In the genomic region with DNA sequence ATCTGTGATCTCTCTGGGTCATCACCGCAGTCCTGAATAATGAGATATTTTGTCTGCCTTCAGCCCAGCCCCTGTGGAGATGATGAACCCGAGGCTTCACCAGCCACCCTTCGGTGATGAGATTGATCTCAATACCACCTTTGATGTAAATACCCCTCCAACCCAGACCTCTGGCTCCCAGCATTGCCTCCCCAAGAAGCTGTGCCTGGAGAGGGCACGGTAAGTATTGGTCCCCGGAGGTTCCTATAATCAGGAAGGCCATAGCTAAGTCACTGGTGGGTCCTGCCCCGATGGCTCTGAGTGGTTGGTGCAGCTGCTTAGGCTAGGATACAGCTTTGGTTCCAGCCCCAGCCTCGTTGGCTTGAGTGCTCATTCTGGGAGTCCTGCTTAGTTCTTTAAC, we compare ENCODE assay signal across 20 mouse cellular contexts. TPM values are rescaled to one million over a fixed set of nuclear protein-coding genes. Genes with fewer than 3 reads are reported as not detected.
"Had no signal": no experiment of that assay in that cellular context is flagged by ENCODE, and none has a peak within 500 bp of the region (broad histone marks: within the 10 kb centered on the region; RNA-seq: fewer than 3 reads in every experiment).

No protein-coding gene starts in this region.

- H3K4me1 ChIP-seq: midbrain, embryonic 10.5 days; midbrain, embryonic 12.5 days; neural tube, embryonic 13.5 days; neural tube, embryonic 15.5 days had no signal

- H3K27ac ChIP-seq: lung, embryonic 15.5 days; midbrain, embryonic 10.5 days; midbrain, embryonic 12.5 days; neural tube, embryonic 13.5 days; neural tube, embryonic 15.5 days had no signal

- H3K4me2 ChIP-seq: lung, embryonic 15.5 days; midbrain, embryonic 12.5 days; neural tube, embryonic 13.5 days; neural tube, embryonic 15.5 days had no signal

- ATAC-seq: lung, postnatal 0 days; midbrain, embryonic 16.5 days had no signal

- H3K27me3 ChIP-seq: lung, embryonic 15.5 days; midbrain, embryonic 12.5 days; neural tube, embryonic 13.5 days; neural tube, embryonic 15.5 days had no signal

- H3K4me3 ChIP-seq: lung, embryonic 15.5 days; midbrain, embryonic 10.5 days; midbrain, embryonic 12.5 days; myocyte; neural tube, embryonic 13.5 days; neural tube, embryonic 15.5 days had no signal

- DNase-seq: lung, adult 2 months; lung, postnatal 4 days; midbrain, embryonic 14.5 days; retina, postnatal 1 day; right cerebral cortex, adult 18-20 months; right cerebral cortex, postnatal 25 days; right cerebral cortex, postnatal 4 days; spleen, adult 18-20 months; thymus, adult 18-20 months; thymus, postnatal 14 days; thymus, postnatal 36 days had no signal

- H3K9ac ChIP-seq: lung, embryonic 15.5 days; midbrain, embryonic 12.5 days; neural tube, embryonic 13.5 days; neural tube, embryonic 15.5 days had no signal

- H3K36me3 ChIP-seq: neural tube, embryonic 15.5 days had no signal

- H3K9me3 ChIP-seq: lung, embryonic 15.5 days; midbrain, embryonic 10.5 days; midbrain, embryonic 12.5 days; neural tube, embryonic 13.5 days; neural tube, embryonic 15.5 days had no signal

RNA-seq across cellular contexts. Expression of gene Gm20661, which starts 14.3 kb away (rescaled TPM):
- polyA plus RNA-seq: myocyte; small intestine, adult 2 months had no signal

RNA-seq across cellular contexts. Expression of gene Cdhr4, which starts 23.8 kb away (rescaled TPM):
- polyA plus RNA-seq: myocyte had no signal
